Mouse (Mus musculus): ENCODE data around the gene Ttyh2. TPM values are rescaled to one million over a fixed set of nuclear protein-coding genes. Genes with fewer than 3 reads are reported as not detected.
A peak's percentile ranks its signal among the peaks of the same experiment; 100 is the strongest.

Ttyh2 gene
- polyA plus RNA-seq, 1 experiment: 34.4 TPM

- no peak for DNase-seq
- no peak for TF ChIP-seq CTCF (conservative IDR thresholded peaks at IDR 0.05; ENCODE audit: insufficient read depth, insufficient read length, low read depth, low read length)
- TF ChIP-seq POLR2A (IDR thresholded peaks at IDR 0.05; ENCODE audit: low read depth, low read length): no peak
- no peak overlapping the region for H3K4me3 ChIP-seq (ENCODE audit: insufficient read depth, low read depth, low read length)
- H3K36me3 ChIP-seq (ENCODE audit: control insufficient read depth, insufficient read depth, low read length): no peaks in the 10 kb centered on the region
- H3K4me1 ChIP-seq (ENCODE audit: control insufficient read depth, insufficient read depth, low read length): no peaks in the 10 kb centered on the region
- WGBS: 52% methylated on average over 7 of the region's 7 CpGs
- no peaks in the 10 kb centered on the region for H3K27me3 ChIP-seq (replicated peaks; ENCODE audit: control insufficient read depth, insufficient read depth, low read length)
- H3K27ac ChIP-seq (ENCODE audit: insufficient read depth, low read depth, low read length): no peak overlapping the region
These were observed 17.4 kb downstream of the Ttyh2 start for GRCm38 (mm10) chr11:114692601-114693000.

GRCm38 (mm10) chr11:114693456-114693855 is 18.2 kb downstream of the Ttyh2 start:
- Histone ChIP-seq H3K27ac (ENCODE audit: insufficient read depth, low read depth, low read length) (no peak overlapping the region), H3K36me3 (ENCODE audit: control insufficient read depth, insufficient read depth, low read length) (no peaks in the 10 kb centered on the region), H3K4me3 (ENCODE audit: insufficient read depth, low read depth, low read length) (no peak overlapping the region), H3K4me1 (ENCODE audit: control insufficient read depth, insufficient read depth, low read length) (no peaks in the 10 kb centered on the region), H3K27me3 (replicated peaks; ENCODE audit: control insufficient read depth, insufficient read depth, low read length) (no peaks in the 10 kb centered on the region)
- 93% methylated on average over 6 of the region's 6 CpGs for WGBS
- no peak for TF ChIP-seq CTCF (conservative IDR thresholded peaks at IDR 0.05; ENCODE audit: insufficient read depth, insufficient read length, low read depth, low read length)
- TF ChIP-seq POLR2A (IDR thresholded peaks at IDR 0.05; ENCODE audit: low read depth, low read length): no peak
- no peak for DNase-seq

- TF ChIP-seq CTCF (conservative IDR thresholded peaks at IDR 0.05; ENCODE audit: insufficient read depth, insufficient read length, low read depth, low read length) (no peak), POLR2A (IDR thresholded peaks at IDR 0.05; ENCODE audit: low read depth, low read length) (no peak)
- no peak for DNase-seq
- Histone ChIP-seq H3K36me3 (ENCODE audit: control insufficient read depth, insufficient read depth, low read length) (no peaks in the 10 kb centered on the region), H3K4me3 (ENCODE audit: insufficient read depth, low read depth, low read length) (no peak overlapping the region), H3K27ac (ENCODE audit: insufficient read depth, low read depth, low read length) (no peak overlapping the region), H3K4me1 (ENCODE audit: control insufficient read depth, insufficient read depth, low read length) (no peaks in the 10 kb centered on the region), H3K27me3 (replicated peaks; ENCODE audit: control insufficient read depth, insufficient read depth, low read length) (no peaks in the 10 kb centered on the region)
- 86% methylated on average over 2 of the region's 2 CpGs for WGBS
These were observed 19.2 kb downstream of the Ttyh2 start for GRCm38 (mm10) chr11:114694451-114694850.

DNA sequence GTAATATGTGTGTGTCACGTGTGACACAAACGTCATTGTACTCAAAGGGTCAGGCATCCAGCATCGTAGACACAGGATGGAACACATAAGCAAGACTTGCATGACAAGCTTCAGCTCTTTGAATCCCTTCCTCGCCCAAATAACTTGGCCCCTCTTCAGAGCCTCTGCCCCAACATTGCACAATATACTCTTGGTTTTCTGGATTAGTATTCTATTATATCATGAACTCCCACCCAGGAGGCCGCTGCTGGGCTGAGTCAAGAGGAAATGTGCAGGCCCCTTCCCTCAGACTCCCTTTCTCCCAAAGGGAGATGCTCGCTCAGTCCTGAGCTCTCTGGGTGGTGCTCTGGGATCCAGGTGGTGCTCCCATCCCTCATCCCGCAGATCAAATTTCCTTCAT is 23.3 kb downstream of the Ttyh2 start:
- TF ChIP-seq CTCF (conservative IDR thresholded peaks at IDR 0.05; ENCODE audit: insufficient read depth, insufficient read length, low read depth, low read length) (no peak), POLR2A (IDR thresholded peaks at IDR 0.05; ENCODE audit: low read depth, low read length) (no peak)
- DNase-seq: no peak
- H3K36me3 ChIP-seq (ENCODE audit: control insufficient read depth, insufficient read depth, low read length): no peaks in the 10 kb centered on the region
- no peak overlapping the region for H3K27ac ChIP-seq (ENCODE audit: insufficient read depth, low read depth, low read length)
- 91% methylated on average over 7 of the region's 7 CpGs for WGBS
- no peaks in the 10 kb centered on the region for H3K4me1 ChIP-seq (ENCODE audit: control insufficient read depth, insufficient read depth, low read length)
- no peaks in the 10 kb centered on the region for H3K27me3 ChIP-seq (replicated peaks; ENCODE audit: control insufficient read depth, insufficient read depth, low read length)
- no peak overlapping the region for H3K4me3 ChIP-seq (ENCODE audit: insufficient read depth, low read depth, low read length)

- no peak for TF ChIP-seq POLR2A (IDR thresholded peaks at IDR 0.05; ENCODE audit: low read depth, low read length)
- TF ChIP-seq CTCF (conservative IDR thresholded peaks at IDR 0.05; ENCODE audit: insufficient read depth, insufficient read length, low read depth, low read length): no peak
- DNase-seq: peak; percentile 66
- Histone ChIP-seq H3K4me3 (ENCODE audit: insufficient read depth, low read depth, low read length) (no peak overlapping the region), H3K27me3 (replicated peaks; ENCODE audit: control insufficient read depth, insufficient read depth, low read length) (no peaks in the 10 kb centered on the region), H3K4me1 (ENCODE audit: control insufficient read depth, insufficient read depth, low read length) (no peaks in the 10 kb centered on the region), H3K36me3 (ENCODE audit: control insufficient read depth, insufficient read depth, low read length) (no peaks in the 10 kb centered on the region), H3K27ac (ENCODE audit: insufficient read depth, low read depth, low read length) (no peak overlapping the region)
- WGBS: 75% methylated on average over 12 of the region's 12 CpGs
These were observed 24.3 kb downstream of the Ttyh2 start for GRCm38 (mm10) chr11:114699511-114699910.

- no peak for TF ChIP-seq POLR2A (IDR thresholded peaks at IDR 0.05; ENCODE audit: low read depth, low read length)
- no peak for TF ChIP-seq CTCF (conservative IDR thresholded peaks at IDR 0.05; ENCODE audit: insufficient read depth, insufficient read length, low read depth, low read length)
- H3K4me1 ChIP-seq (ENCODE audit: control insufficient read depth, insufficient read depth, low read length): no peaks in the 10 kb centered on the region
- H3K27me3 ChIP-seq (replicated peaks; ENCODE audit: control insufficient read depth, insufficient read depth, low read length): no peaks in the 10 kb centered on the region
- no peak for DNase-seq
- no peak overlapping the region for H3K27ac ChIP-seq (ENCODE audit: insufficient read depth, low read depth, low read length)
- no peaks in the 10 kb centered on the region for H3K36me3 ChIP-seq (ENCODE audit: control insufficient read depth, insufficient read depth, low read length)
- 90% methylated on average over 15 of the region's 15 CpGs for WGBS
- no peak overlapping the region for H3K4me3 ChIP-seq (ENCODE audit: insufficient read depth, low read depth, low read length)
These were observed 27.2 kb downstream of the Ttyh2 start for GRCm38 (mm10) chr11:114702311-114702995.

DNA sequence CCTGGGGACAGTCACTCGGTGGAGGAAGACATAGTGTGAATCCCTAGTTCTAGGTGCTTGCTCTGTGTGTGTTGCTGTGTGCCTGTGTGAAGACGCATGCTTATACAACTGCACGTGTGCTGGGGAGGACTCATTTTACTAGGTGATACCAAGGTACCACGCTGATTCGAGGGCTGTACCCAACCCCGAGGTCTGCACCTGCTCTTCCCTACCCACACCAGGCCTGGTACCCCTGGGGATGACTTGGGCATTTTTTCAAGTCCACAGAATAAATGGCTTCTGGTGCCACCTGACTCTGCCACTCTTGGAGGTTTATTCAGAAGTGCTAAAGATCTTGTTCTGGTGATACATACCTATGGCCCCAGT is 27.7 kb downstream of the Ttyh2 start:
- DNase-seq: no peak
- no peaks in the 10 kb centered on the region for H3K36me3 ChIP-seq (ENCODE audit: control insufficient read depth, insufficient read depth, low read length)
- no peaks in the 10 kb centered on the region for H3K4me1 ChIP-seq (ENCODE audit: control insufficient read depth, insufficient read depth, low read length)
- TF ChIP-seq POLR2A (IDR thresholded peaks at IDR 0.05; ENCODE audit: low read depth, low read length) (no peak), CTCF (conservative IDR thresholded peaks at IDR 0.05; ENCODE audit: insufficient read depth, insufficient read length, low read depth, low read length) (no peak)
- no peaks in the 10 kb centered on the region for H3K27me3 ChIP-seq (replicated peaks; ENCODE audit: control insufficient read depth, insufficient read depth, low read length)
- no peak overlapping the region for H3K27ac ChIP-seq (ENCODE audit: insufficient read depth, low read depth, low read length)
- WGBS: 82% methylated on average over 6 of the region's 6 CpGs
- H3K4me3 ChIP-seq (ENCODE audit: insufficient read depth, low read depth, low read length): no peak overlapping the region

All from kidney, adult 2 months (tissue).